Mouse (Mus musculus) MEL (cell line): Measurements from ENCODE around the gene Galnt6. TPM values are rescaled to one million over a fixed set of nuclear protein-coding genes. Genes with fewer than 3 reads are reported as not detected.

Source experiments
- DNase-seq: peaks from one replicate; pipeline ENCODE4 v3.0.0; 2011; ENCODE audit warnings: low read depth, low spot score
- H3K27ac ChIP-seq: 2 replicates; pipeline ENCODE4 v1.5.1; 2012; ENCODE audit warnings: low read depth, mild to moderate bottlenecking, control low read depth, low read length, moderate library complexity; ENCODE audit not compliant: control insufficient read depth
- H3K27me3 ChIP-seq, 2 experiments: fragments of 150-350 bp in 1 of 2; sonication (generic) in 1 of 2; 2 replicates each; pipeline ENCODE4 v1.6.1; 2012; ENCODE audit warnings: low read length in 2 of 2, mild to moderate bottlenecking in 2 of 2, improper control_type of control experiment in 1 of 2, moderate library complexity in 1 of 2; ENCODE audit not compliant: insufficient read depth in 2 of 2, control insufficient read depth in 1 of 2
- H3K36me3 ChIP-seq, 2 experiments: 2 replicates each; pipeline ENCODE4 v1.6.1; 2012 to 2014; ENCODE audit warnings: low read length in 2 of 2, improper control_type of control experiment in 1 of 2, inconsistent platforms in 1 of 2, mild to moderate bottlenecking in 1 of 2; ENCODE audit not compliant: insufficient read depth in 2 of 2, control insufficient read depth in 1 of 2
- H3K4me1 ChIP-seq, 2 experiments: fragments of 150-350 bp in 1 of 2; sonication (generic) in 1 of 2; 2 replicates each; pipeline ENCODE4 v1.6.1; 2012; ENCODE audit warnings: low read length in 2 of 2, improper control_type of control experiment in 1 of 2, mild to moderate bottlenecking in 1 of 2; ENCODE audit not compliant: insufficient read depth in 2 of 2, control insufficient read depth in 1 of 2
- H3K4me3 ChIP-seq, 2 experiments: fragments of 150-350 bp in 1 of 2; sonication (generic) in 1 of 2; 2 replicates each; pipeline ENCODE4 v1.5.1; 2012; ENCODE audit warnings: low read depth in 2 of 2, low read length in 2 of 2, mild to moderate bottlenecking in 2 of 2, moderate library complexity in 2 of 2, control low read depth in 1 of 2, improper control_type of control experiment in 1 of 2; ENCODE audit not compliant: control insufficient read depth in 1 of 2, insufficient read depth in 1 of 2
- H3K79me2 ChIP-seq: 2 replicates; pipeline ENCODE4 v1.6.1; 2012; ENCODE audit warnings: mild to moderate bottlenecking, low read length, moderate library complexity; ENCODE audit not compliant: control insufficient read depth, poor library complexity, insufficient read depth
- H3K9ac ChIP-seq: 2 replicates; pipeline ENCODE4 v1.6.1; 2012; ENCODE audit warnings: low read depth, mild to moderate bottlenecking, control low read depth, low read length, moderate library complexity; ENCODE audit not compliant: control insufficient read depth, poor library complexity, severe bottlenecking
- H3K9me3 ChIP-seq: fragments of 150-350 bp; sonication (generic); replicated peaks from 2 replicates; pipeline ENCODE4 v1.6.1; 2012; ENCODE audit warnings: mild to moderate bottlenecking, low read length, improper control_type of control experiment, moderate library complexity; ENCODE audit not compliant: insufficient read depth
- EP300 ChIP-seq, 2 experiments: IDR thresholded peaks; 2 replicates each; pipeline ENCODE4 v1.6.1; 2011; ENCODE audit warnings: improper control_type of control experiment in 2 of 2, low read length in 2 of 2, low read depth in 1 of 2, mild to moderate bottlenecking in 1 of 2
- HCFC1 ChIP-seq: IDR thresholded peaks from 2 replicates; pipeline ENCODE4 v1.6.1; 2012; ENCODE audit warnings: low read depth, mild to moderate bottlenecking, inconsistent platforms, low read length, improper control_type of control experiment, moderate library complexity
- JUND ChIP-seq: IDR thresholded peaks from 2 replicates; pipeline ENCODE4 v1.6.1; 2011; ENCODE audit warnings: low read depth, mild to moderate bottlenecking, improper control_type of control experiment, low read length
- MAX ChIP-seq: IDR thresholded peaks from 2 replicates; pipeline ENCODE4 v1.6.1; 2011; ENCODE audit warnings: low read length, improper control_type of control experiment
- MXI1 ChIP-seq: IDR thresholded peaks from 2 replicates; pipeline ENCODE4 v1.6.1; 2011; ENCODE audit warnings: mild to moderate bottlenecking, low read depth, low read length, improper control_type of control experiment
- NELFE ChIP-seq: IDR thresholded peaks from 2 replicates; pipeline ENCODE4 v1.6.1; 2011; ENCODE audit warnings: low read depth, low read length, improper control_type of control experiment
- POLR2AphosphoS5 ChIP-seq: IDR thresholded peaks from 2 replicates; pipeline ENCODE4 v1.6.1; 2012; ENCODE audit warnings: low read depth, borderline replicate concordance, mild to moderate bottlenecking, inconsistent platforms, low read length, moderate library complexity, mixed read lengths
- RAD21 ChIP-seq: IDR thresholded peaks from 2 replicates; pipeline ENCODE4 v1.6.1; 2011; ENCODE audit warnings: mild to moderate bottlenecking, low read depth, low read length, improper control_type of control experiment
- SMC3 ChIP-seq: IDR thresholded peaks from 2 replicates; pipeline ENCODE4 v1.6.1; 2011; ENCODE audit warnings: low read depth, low read length, improper control_type of control experiment
- TBP ChIP-seq: IDR thresholded peaks from 2 replicates; pipeline ENCODE4 v1.8.0; 2011; ENCODE audit warnings: low read depth, low read length, improper control_type of control experiment
- UBTF ChIP-seq: IDR thresholded peaks from 2 replicates; pipeline ENCODE4 v1.6.1; 2012; ENCODE audit warnings: low read depth, mild to moderate bottlenecking, inconsistent platforms, low read length, improper control_type of control experiment, moderate library complexity, borderline replicate concordance; ENCODE audit not compliant: insufficient read depth
- USF2 ChIP-seq, 2 experiments: IDR thresholded peaks; 2 replicates each; pipeline ENCODE4 v1.6.1; 2011 to 2012; ENCODE audit warnings: improper control_type of control experiment in 2 of 2, low read length in 2 of 2, borderline replicate concordance in 1 of 2, inconsistent platforms in 1 of 2, low read depth in 1 of 2, mild to moderate bottlenecking in 1 of 2; ENCODE audit not compliant: insufficient read depth in 1 of 2
- ZMIZ1 ChIP-seq: IDR thresholded peaks from 2 replicates; pipeline ENCODE4 v1.6.1; 2012; ENCODE audit warnings: low read depth, mild to moderate bottlenecking, inconsistent platforms, low read length, improper control_type of control experiment, moderate library complexity
- ZNF384 ChIP-seq: IDR thresholded peaks from 2 replicates; pipeline ENCODE4 v1.6.1; 2012; ENCODE audit warnings: low read depth, mild to moderate bottlenecking, inconsistent platforms, low read length, improper control_type of control experiment
- polyA plus RNA-seq, 2 experiments: library from polyadenylated mRNA; stranded (reverse) in 1 of 2; unstranded in 1 of 2; fragments of >175 nt in 1 of 2; fragments of >200 nt in 1 of 2; gene quantifications; 2 replicates each; pipeline versions ENCODE4 v1.2.1 to v1.2.4; 2012; ENCODE audit warnings: low replicate concordance in 2 of 2, low read depth in 1 of 2; ENCODE audit not compliant: insufficient read length in 2 of 2, insufficient read depth in 1 of 2, missing spikeins in 1 of 2
- total RNA-seq: library from RNA; depleted of rRNA; stranded (reverse); fragments of 300-350 nt; gene quantifications from 2 replicates; pipeline ENCODE4 v1.2.3, GENCODE M21; 2012

Galnt6 gene
- total and polyA plus RNA-seq, 3 experiments = 16.1 to 17.0 TPM; not detected in 1

DNA sequence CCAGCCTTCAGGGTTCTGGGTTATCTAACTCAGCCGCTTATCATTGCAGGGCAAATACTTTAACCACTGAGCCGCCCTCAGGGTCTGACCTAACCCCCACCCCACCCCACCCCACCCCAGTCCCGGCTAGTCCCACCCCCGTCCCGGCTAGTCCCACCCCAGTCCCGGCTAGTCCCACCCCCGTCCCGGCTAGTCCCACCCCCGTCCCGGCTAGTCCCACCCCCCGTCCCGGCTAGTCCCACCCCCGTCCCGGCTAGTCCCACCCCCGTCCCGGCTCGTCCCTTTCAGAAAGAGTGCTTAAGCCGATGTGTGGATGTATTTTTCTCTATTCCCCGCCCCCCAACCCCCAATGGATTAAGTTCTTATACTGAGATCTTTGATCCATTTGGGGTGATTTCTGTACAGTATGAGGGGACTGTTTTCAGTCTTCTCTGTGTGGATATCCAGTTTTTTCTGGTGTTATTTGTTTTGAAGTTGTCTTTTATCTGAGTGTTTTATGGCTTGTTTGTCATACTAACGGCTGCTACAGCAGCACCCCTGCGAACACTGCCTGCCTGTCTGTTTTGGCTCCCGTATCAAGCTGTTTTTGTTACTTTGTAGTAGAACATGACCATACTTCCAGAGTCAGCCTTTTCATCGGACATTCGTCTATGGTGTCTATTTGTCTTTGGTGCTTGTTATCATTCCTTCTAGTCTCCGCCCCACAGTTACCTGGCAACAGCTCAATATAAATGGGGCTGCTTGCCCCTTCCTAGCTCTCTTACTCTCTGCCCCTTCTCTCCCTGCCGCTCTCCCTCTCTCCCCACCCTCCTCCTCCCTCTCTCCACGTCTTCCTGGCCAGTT lies 18.2 kb upstream of the Galnt6 start (continued):
- no peak for TF ChIP-seq USF2 (IDR thresholded peaks at IDR 0.05; ENCODE audit: borderline replicate concordance in 1 of 2, insufficient read depth in 1 of 2, low read depth in 1 of 2, low read length in 2 of 2)
- TF ChIP-seq POLR2AphosphoS5 = no peak
- TF ChIP-seq EP300 (IDR thresholded peaks at IDR 0.05; ENCODE audit: low read depth in 1 of 2, low read length in 2 of 2) = peak; percentile 59 to 75; a peak in 2 of 4 replicates
- peak; percentile 58 for TF ChIP-seq MXI1
- TF ChIP-seq MAX = no peak
- TF ChIP-seq ZMIZ1 = peak; percentile 72; the same call in 1 of the 2 replicates
- TF ChIP-seq UBTF = no peak
- TF ChIP-seq HCFC1 = peak; percentile 44; the same call in 1 of the 2 replicates
- TF ChIP-seq RAD21 = no peak

DNA sequence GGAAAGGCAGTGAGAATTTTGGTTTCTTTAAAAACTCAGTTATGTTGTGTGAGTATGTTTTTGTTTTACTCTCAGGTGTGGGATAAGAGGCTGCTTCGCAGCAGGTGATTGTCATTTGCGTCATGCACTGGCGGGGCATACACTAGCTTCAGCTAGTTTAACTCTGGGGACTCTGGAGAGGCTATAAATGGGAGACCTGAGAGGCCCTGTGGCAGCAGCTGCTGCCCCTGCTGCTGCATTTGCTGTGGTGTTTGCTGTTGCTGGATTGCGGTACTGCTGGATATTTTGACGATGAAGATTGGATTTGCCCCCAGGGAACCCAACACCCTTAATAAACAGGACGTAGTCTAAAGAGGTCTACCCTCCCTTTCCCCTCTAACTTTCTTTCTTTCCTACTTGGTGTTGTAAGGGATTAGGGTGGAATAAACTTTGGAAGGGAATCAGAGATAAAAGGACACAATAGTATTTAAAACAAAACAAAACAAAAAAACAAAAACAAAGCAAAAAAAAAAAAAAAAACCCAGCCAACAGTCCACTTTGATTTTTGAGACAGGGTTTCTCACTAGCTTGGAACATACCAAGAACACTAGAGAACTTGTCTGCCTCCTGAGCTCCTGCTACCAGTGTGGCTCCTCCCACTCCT lies 17.4 kb upstream of the Galnt6 start:
- peak overlapping the region in 1 of 2 experiments; percentile 41; a peak in 2 of 4 replicates for H3K4me3 ChIP-seq
- TF ChIP-seq MXI1 (no peak; the same call in 1 of the 2 replicates), JUND (peak; percentile 9; the same call in 1 of the 2 replicates), RAD21 (no peak), ZNF384 (peak; percentile 68)
- H3K4me1 ChIP-seq = peaks cover 17 to 28% of the 10 kb centered on the region in 2 experiments
- no peak overlapping the region; the same call in 1 of the 2 replicates for H3K9ac ChIP-seq
- no peaks in the 10 kb centered on the region for H3K27me3 ChIP-seq
- H3K9me3 ChIP-seq = no peaks in the 10 kb centered on the region
- H3K36me3 ChIP-seq = peaks cover 0 to 20% of the 10 kb centered on the region in 2 experiments; a peak in 2 of 4 replicates
- H3K27ac ChIP-seq = peak overlapping the region; percentile 35
- DNase-seq = no peak
- H3K79me2 ChIP-seq = no peaks in the 10 kb centered on the region

DNA sequence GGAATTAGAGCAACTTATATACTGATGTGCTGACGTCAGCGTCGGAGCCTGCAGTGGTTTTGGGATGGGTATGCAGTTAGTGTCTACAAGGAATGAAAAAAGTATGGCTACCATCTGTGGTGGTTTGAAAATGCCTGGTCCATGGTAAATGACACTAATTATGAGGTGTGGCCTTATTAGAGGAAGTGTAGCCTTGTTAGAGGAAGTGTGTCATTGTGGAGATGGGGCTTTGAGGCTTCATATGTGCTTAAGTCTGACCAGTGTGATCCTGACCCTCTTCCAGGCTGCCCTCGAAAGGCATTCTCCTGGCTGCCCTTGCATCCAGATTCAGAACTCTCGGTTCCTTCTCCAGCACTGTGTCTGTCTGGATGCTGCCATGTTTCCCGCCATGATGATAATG lies 14.1 kb upstream of the Galnt6 start:
- Histone ChIP-seq H3K9me3 (no peaks in the 10 kb centered on the region), H3K4me1 (peaks cover 20 to 34% of the 10 kb centered on the region in 2 experiments), H3K27ac (no peak overlapping the region), H3K4me3 (no peak overlapping the region), H3K9ac (no peak overlapping the region), H3K79me2 (no peaks in the 10 kb centered on the region), H3K36me3 (peaks cover 0 to 21% of the 10 kb centered on the region in 2 experiments; a peak in 2 of 4 replicates), H3K27me3 (no peaks in the 10 kb centered on the region)
- no peak for TF ChIP-seq SMC3
- no peak for TF ChIP-seq NELFE
- no peak for TF ChIP-seq TBP
- no peak for TF ChIP-seq HCFC1
- TF ChIP-seq MXI1 = no peak
- TF ChIP-seq UBTF = no peak
- DNase-seq = peak; percentile 31
